Mouse (Mus musculus): ENCODE measurements at regions not wholly inside any gene's neighbourhood (a gene's known extent, or its start where the extent isn't known, plus 50 kb on each side); places are given as distances from the start of the nearest gene placed in this dataset.

DNA sequence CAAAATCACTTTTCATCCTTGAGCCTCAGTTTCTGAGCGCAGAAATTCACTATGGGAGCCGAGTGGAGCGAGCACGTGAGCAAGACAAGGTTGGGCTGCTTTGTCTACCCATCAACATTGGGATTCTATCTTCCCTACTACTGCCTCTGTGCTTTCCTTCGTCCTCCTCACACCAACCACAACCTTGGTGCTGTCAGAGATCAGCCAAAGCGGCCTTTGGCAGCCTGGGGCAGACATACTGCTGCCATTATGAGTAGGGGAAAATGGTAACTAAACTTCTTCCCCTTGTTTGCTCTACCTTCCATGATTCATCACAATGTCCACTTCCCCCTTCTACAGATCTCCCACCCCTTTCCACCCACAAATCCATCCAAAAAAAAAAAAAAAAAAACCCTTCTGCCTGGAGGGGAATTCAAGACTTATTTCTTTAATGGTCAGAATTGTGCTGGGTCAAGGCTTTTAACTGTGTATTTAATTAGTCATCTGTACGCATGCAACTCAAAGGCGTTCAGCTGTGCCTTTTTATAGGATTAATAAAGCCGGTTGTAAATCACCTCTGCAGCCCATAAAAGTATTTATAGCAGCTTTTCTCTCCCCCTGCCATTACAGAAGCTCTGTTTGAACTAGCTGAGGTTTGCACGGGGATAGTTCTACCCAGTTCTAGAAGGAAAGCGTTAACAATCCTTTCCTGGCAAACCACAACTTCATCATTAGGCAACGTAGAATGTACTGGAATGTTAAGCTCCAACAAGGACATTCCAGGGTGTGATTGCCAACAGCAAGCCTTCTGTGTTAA lies 340.4 kb downstream of the Pik3r1 start:
- ATAC-seq: no peak

DNA sequence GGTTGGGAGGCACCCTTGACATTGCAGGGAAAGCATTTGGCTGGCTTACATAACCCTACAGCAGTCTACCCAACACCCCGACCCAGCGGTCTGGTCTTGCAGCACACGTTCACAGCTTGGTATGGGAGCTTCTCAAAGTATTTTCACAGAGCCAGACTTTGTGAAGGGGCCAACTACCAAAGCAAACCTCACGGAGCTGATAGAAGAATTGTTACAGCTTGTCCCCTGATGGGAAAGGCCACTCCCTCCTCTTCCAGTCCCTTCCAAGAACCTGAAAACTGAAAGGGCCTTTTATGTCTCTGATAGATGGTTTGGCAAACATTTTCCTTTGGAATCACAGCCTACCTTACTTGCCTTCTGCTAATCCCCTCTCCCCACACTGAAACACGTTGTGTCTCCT lies 341.6 kb downstream of the Pik3r1 start:
- ATAC-seq: no peak

DNA sequence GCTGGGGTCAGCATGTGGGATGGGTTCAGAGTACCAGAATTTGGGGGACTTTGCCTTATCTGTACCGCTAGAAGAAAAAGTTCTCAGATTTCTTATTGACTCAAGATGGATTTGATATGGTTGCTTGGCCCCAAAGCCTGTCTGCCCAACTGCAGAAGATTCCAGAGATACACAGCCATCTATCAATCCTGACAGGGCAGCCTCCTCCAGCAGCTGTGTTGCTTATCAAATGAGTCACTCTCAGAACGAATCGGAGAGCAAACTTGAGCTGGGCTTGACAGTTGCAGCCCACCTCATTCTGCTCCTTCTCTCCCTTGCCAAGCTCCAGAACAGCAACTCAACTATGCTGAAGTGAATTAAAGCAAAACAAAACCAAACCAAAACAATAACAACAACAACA lies 345.9 kb downstream of the Pik3r1 start:
- no peak for ATAC-seq

DNA sequence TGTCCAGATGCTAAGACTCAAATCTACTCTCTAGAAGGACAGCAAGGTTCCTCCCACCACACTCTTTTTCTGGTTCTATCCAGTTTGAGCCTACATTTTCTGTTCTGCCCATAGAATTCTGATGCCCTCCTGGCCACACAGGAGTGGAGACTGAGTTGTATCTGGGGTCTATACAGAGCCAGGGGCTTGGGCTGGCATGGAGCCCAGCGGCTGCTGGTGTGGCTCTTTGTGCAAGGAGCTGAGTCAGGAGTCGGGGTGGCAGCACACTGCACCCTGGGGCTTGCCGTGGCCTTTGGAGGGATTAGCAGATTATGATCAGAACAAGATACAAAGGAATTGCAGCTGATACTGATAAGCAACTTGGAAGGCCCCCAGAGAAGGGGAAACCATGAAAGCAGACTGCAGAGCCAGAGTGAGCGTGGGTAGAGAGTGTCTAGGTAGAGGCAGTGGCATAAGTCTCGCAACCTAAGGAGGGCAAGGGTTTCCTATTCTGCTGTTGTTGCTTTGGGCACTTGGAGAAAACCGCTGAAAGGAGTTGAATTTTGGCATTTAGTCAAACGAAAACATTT lies 348.5 kb downstream of the Pik3r1 start:
- no peak for ATAC-seq

DNA sequence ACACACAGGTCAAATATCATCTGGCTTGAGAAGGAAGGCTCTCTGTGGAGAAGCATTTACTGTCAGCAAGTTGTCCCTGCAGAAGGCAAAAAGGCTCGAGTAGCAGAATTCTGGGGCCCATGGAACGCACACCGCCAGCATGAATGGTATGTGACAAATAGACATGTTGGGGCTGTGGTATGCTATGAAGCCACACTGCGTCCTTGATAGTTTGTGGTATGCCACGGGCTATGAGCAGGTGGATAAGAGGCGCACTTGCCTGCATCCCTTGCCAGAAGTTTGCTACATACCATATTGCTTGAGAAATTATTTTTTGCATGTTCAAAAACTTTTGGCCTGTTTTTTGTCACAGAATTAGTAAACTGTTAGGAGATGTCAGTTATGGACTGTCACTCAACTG lies 349.7 kb downstream of the Pik3r1 start:
- no peak for ATAC-seq

DNA sequence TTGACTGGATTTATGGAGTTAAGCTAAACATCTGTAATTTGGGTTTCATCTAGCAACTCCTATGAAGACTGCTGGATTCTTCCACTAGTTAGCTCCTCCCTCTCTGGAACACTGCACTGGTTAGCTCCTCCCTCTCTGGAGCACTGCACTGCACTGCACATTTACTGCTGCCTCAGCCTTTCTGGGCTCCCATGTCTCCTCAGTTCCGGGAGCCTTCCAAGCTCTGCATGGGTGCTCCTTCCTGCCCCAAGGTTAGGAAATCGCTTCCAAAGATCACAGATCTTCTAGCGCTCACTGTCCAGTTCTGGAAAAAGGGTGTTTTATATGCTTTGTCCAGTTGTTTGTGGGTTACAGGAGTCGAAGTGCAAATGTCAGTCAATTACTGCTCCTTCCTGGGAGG lies 359.1 kb downstream of the Pik3r1 start:
- no peak for ATAC-seq

DNA sequence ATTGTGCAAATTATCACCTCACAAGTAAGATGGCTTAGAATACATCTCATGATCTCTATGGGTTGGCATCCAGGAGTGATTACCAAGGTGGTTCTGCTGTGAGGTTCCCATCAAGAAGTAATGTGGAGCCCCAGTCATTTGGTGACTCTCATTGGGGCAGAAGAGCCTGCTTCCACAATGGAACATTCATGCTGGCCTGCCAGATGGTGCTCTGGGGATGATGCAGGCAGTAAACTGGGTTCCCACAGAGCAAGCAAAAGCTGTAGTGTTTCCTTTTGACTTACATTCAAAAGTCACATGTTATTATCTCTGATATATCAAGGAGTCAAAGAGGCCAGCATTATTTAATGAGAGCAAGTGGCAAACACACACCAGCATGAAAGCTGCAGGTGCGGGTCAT lies 360.4 kb downstream of the Pik3r1 start:
- no peak for ATAC-seq

DNA sequence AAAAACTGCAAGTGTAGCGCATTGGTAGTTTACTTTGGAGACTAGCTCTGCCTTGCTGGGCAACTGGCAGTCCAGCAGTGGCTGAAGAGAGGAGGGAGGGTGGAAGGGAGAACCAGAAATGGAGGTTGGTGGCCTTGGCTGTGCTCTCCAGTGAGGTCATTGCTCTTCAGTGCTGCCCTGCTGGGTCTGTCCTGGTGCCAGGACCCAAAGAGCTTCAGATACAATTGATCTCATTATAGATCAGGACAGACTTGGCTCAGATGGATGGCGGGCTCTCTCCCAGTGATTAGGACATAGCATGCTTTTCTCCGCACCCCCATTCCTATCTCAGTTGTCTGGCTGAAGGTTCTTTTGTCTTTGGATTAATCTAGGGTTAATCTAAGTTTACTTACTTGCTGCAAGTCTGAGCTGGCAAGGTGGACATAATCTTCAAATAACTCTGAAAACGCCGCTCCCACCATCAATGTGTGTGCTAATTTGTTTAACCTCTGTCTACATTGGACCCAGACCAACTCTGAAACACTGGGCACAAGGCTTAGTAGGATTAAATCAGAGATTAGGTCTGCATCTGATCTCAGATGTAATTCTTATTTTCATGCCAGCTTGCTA lies 394.3 kb downstream of the Pik3r1 start:
- no peak for ATAC-seq

DNA sequence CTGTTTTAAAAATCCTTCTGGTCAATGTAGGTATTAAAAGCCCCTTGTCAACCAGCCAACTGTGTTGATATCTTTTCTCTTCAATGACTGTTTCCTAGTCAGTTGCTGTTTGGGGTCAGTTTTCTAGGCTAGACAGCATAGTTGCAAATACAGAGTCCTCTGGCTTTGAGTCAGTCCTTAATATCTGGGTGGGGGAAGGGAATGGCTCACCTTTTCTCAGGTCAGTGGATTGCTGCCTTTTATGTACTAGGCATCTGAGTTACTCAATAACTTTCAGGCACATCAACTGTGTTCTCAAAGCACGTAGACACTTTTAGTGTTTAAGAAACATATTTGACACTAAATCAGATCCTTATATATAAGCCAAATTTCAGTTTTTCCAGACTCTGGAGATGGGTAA lies 396.1 kb downstream of the Pik3r1 start:
- ATAC-seq: no peak

DNA sequence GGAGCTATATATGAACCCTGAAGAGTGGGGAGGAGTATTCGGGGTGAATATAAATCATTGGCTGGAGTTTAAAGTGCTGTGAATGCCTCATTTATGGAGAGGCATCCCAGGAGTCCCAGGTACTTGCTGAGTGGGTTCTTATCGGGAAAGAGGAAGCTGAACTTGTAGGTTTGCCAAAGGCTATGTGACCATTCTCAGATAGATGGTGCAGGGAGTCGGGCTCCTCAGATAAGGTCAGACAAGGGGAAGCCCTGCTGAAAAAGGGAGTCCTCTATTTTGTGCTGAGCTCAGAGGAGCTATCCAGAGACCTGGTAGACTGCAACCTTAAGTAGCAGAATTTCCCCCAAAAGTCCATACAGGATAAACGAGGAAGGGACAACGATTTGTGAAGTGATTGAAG lies 399.8 kb downstream of the Pik3r1 start:
- ATAC-seq: no peak

DNA sequence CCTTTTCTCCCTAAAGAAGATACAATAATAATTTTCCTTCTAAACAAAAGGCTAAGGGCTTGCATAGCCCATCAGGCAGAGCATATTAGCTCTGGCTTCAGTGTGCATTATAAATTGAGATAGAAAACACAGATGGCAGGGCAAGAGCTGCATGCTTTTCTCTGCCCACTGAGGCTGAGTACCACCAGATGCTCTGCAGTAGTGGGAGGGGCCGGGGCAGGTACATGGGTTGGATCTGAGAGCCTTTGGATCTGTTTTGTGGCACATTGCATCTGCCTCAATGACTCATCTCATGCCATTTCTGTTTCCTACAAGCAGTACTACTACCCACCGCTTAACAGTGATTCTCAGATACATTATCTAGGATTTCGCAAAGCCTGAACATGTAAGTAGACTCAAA lies 412.7 kb downstream of the Pik3r1 start:
- ATAC-seq: no peak

DNA sequence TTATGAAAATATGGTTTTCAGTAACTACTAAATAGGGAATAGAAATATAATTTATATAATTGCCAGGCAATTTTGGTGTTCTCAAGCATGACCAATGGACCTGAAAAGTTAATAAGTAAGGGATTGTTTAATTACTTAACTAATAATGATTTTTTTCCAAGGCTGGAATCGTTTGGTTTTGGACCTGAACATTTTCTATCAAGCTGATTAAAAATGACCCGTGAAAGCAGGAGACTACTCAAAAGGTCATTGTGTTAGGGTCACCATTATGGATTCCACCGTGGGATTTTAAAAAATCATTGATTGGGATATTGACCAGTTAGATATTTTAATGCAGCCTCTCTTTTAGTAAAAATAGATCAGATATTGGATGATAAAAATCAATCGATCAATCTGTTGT lies 416.9 kb downstream of the Pik3r1 start:
- no peak for ATAC-seq

DNA sequence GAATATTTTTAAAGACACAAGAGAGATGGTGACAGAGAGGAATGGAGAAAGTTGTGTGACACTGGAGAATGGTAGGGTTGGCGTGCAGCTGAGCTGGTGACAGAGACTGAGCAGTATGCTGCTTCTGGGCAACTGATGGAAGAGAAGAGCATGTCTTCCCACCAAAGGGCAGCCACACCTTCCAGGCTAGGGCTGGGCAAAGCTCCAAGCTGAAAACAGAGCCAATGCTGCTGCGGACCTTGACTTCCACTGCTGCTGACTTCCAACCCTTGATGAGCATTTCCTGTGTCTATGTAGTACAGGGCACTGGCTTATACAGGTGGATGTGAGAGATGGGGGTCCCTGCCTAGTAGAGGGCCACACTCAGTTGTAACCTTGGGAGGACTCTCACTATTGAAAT lies 418.7 kb downstream of the Pik3r1 start:
- ATAC-seq: no peak

DNA sequence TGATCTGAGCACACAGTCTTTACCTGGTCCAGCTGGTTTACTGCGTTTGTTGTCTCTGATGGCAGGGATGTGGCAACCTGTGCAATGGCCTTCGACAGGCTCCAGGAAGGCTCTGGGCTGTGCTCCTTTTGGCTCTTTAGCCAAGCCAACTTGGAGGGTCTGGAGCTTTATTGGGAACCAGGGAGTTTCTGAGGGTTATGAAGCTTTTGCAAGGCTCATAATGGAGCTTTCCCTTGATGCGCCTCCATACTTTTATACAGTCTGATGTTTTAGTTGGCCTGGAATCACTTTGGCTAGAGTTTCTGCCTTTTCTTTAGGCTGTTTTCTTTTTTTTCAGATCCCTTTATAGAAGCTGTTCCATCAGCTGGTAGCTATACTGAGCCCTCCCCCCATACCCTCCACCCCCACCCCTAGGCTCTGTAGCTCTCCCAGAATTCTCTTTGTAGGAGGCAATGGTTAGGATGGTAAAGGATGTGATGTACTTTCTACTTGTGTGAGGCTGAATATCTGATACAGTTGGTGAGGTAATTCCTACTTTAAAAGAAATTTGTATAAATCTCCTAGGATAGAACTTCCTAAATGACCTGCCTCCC lies 429.6 kb downstream of the Pik3r1 start:
- no peak for ATAC-seq

DNA sequence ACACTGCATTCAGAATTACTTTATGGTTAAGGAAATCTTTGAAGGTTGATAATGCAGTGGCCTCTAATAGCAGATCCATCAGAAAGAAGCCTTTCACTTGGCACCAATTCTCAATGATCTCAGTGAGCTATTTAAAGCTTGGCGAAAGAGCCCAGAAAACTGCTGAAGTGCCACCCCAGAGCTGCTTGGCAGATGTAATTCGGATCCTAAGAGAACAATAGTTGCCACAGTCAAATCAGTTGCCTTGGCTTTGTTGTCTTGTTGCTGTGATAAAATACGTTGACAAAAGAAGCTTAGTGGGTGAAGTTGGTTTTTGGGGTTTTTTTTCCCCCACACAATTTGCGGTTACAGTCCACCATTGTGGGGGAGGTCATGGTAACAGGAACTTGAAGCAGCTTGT lies 449.4 kb downstream of the Pik3r1 start:
- no peak for ATAC-seq

DNA sequence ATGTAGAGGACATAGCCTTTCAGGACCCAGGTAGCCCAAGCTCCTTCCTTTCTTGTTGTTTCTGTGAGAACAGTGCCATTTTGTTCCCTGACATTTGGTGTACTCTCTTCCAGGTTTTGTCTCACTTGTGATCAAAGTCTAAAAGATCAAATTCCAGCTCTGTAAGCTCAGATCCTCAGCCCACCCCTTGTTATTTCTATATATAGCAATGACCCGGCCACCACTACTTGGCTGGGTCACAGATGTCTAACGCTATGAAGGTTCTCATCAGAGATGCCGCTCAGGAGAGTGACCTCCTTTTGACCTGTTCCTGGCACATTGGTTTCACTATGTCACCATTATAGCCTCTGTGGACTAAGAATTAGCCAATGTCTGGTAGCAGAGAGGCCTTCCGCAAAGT lies 451.7 kb downstream of the Pik3r1 start:
- ATAC-seq: no peak

DNA sequence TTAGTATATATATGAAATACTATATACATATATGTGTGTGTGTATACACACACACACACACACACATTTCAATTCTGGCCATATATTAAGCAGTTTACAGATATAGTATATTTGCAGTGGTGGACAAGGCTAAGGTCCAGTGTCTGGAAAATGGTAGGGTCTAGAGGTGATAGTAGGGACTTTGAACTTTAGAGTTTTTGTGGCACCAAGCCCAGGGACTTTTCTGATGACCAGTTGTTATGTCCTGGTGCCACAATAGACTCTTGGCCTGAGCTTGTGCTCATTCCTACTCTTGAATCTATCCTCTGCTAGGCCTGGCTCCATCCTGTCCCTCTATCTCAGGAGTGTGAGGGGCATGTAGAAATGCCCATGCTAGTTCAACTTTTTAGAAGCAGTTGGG lies 454.0 kb downstream of the Pik3r1 start:
- no peak for ATAC-seq

DNA sequence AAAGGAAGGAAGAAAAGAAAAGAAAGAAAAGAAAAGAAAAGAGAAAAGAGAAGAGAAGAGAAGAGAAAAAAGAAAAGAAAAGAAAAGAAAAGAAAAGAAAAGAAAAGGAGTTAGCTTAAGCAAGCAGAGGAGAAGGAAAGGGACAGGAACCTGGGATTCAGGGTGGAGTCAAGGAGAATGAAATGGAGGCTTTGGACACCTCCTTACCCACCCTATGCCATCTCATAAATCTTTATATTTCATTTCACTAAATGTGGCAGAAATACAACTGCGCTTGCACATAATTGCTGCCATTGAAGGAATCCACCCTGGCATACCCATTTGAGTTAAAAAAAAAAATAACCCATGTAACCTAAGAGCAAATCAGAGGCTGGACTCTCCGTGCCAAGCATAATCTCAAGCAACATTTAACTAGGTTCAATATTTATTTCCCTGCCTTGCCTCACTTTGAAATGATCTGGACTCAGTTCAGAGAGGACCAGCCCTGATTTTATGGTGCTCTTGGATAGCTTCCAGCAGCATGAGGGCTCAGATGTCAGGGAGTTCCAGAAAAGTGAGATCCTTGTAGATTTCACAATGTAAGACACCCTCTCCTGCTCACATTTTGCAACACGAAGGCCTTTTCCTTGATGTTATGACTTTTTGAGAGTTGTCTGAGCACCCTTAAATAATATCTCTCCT lies 456.2 kb downstream of the Pik3r1 start:
- no peak for ATAC-seq

DNA sequence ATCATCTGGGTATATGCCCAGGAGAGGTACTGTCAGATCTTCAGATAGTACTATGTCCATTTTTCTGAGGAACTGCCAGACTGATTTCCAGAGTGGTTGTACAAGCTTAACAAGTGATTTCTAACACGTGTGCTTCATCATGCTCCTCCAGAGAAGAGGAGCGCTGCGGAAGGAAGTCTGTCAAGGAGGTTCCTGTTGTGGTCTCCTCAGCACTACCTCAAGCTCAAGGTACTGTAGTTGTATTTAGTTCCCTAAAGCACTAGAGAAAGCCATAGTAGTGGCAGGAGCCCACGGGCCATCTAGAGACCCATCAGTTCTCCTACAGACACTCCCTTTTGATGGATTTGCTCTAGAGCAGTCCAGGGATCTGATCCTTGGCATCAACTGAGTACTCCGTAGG lies 459.3 kb downstream of the Pik3r1 start:
- no peak for ATAC-seq

DNA sequence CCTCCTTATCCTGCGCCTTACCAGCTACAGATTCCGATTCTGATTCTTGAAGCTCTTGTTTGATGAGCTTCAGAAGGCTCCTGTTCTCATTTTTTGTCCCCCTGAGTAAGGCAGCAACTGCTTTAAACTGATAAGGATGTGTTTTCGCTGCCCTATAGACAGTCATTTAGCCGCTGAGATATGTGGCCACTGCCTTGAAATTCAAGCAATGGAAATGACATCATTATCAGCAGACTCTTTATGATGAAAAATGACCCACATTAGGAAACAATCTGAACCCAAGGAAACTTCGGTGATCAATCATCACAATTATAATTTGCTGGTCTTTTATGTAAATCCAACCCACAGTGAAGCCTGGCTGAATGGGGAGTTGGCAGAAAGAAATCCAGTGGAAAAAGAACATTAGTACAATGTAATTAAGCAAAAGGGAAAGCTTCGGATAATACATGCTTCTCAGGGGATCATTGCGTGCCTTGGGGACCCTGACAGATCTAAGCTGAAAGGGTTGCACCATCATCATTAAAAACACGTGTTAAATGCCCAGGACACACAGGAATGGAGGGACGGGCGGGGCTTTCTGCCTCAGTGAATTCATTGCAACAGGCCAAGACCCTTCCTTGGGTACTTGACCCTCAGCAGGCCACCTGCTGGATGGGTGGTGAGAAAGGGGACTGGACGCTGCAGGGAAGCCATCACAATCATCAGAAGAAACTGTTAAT lies 462.2 kb downstream of the Pik3r1 start:
- ATAC-seq: no peak

DNA sequence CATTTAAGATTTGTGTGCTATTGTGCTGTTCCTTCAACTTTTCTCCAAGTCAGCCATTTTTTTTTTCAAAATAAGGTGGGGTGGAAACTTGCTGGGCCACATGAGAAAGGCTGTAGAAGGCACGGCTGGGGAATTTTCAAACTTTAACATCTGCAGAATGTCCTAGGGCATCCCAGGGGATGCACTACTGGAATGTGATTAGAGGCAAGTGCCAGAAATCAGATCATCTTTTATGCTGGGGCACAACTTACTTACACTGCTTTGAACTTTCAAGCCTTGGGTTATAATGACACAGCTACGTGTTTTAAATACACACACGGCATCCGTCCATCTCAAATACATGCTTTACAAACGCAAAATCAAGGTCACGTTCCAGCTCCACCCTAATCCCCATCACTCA lies 463.0 kb downstream of the Pik3r1 start:
- no peak for ATAC-seq

DNA sequence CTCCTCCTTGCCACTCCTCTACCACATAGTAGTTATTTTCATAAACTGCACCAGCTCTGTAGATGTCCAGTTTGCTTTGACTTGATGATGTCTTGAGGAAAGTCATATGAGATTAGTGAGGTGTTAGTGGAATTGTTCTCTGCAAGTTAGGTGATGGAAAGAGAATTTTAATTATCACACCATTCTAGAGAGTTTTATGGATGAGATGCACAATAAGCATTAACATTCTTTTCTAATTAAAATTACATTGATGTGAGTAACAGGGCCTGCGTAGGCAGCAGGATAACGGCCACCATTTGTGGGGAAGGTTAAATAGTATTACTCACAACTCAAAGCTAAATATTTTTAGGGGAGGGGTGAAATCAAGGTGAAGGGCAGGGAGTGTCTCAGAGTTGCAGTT lies 466.7 kb downstream of the Pik3r1 start:
- no peak for ATAC-seq

DNA sequence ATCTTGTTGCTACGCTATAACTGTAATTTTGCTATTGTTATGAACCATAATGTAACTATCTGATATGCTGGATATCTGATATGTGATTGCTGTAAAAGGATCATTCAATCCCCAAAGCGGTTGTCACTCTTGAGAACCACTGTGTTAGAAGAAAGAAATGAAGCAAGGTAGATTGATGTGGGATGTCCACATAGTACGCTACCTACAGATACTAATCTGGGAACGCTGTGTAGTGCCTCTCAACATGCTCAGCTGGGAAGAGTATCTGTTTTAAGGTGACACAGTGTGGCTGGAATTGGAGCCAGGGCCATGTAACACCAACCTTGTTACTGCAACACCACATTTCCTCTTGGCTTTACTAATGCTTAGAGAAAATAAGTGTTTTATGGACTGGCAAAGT lies 456.2 kb upstream of the Slc30a5 start:
- no peak for ATAC-seq

Data from activated CD4-positive, CD25-positive, alpha-beta regulatory T cell, adult 4 months (primary cell).